Mouse (Mus musculus) cerebellum, postnatal 36 days (tissue): ENCODE data around the gene Spef2.

Experiments
- DNase-seq, 2 experiments: peaks; one replicate each; pipeline ENCODE4 v3.0.0; 2021 to 2022; ENCODE audit warnings: mixed read lengths in 2 of 2

Gene Spef2

DNA sequence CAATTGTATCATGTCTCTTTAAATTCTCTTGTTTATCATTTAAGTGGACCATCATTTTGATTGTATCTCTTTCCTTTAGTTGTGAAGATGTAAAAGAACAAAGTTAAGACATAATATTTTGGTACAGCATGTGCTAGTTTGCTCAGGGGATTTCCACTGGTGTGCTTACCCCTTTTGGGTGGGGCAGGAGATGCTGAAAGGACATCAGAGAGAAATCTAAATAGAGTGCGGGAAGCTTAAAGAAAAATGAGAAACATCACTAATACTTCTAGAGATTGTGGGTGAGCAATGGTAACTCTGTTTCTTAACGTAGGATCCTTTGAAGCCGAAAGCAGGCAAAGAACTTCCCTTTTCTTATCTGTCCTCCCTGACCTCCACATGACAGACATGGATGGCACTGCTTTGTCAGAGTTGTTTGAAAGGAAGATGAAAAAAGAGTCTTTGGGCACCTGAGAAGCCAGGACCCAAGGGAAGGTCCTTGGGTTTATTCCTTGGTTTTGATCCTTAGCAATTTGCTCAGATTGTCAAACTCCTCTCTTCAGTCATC lies 215.2 kb downstream of the Spef2 start:
- DNase-seq: no peak

DNA sequence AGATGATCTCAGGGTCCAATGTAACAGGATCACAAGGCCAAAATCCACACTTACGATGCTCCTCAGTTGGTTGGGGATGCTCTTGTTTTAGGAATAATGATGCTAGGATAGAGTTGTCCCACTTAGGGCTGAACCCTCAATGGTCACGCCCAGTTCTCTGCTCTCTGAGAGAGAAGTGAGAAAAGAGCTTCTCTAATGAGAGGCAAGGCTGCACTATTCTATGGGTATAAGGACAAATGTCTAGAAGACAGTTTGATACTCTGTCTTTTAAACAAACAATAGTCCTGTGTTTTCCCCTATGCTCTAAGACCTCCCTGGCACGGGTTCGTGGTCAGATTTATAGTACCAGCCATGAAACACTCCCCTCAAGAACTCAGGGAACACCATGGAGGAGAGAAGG lies 218.6 kb downstream of the Spef2 start, which contains the start of gene Il7r:
Gene Il7r (minus strand): TSS at position 101 of the 400 bp plus-strand sequence.
- no peak for DNase-seq

DNA sequence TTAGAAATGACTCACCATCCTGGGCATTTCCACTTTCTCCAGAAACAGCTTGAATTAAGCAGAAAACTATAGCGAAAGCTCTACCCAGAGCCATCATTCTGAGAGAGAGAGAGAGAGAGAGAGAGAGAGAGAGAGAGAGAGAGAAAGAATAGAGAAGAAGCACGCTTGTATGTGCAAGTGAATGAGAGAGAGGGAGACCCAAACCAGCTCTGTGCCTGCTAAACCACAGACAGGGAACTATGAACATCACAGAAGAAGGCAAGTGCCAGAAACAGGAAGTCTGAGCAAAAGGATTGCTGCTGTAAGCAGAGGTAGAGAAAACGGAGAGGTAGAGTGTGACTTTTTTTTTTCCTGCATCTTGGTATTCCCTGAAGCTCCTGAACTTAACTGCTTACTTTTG lies 219.0 kb downstream of the Spef2 start:
- DNase-seq: no peak
